Mouse (Mus musculus) brown adipose tissue, adult 24 weeks (tissue): Measurements from ENCODE around the gene Cpa2. TPM values are rescaled to one million over a fixed set of nuclear protein-coding genes. Genes with fewer than 3 reads are reported as not detected.
A peak's percentile ranks its signal among the peaks of the same experiment; 100 is the strongest.

Experiments used
- H3K27ac ChIP-seq: fragments of 200-500 bp; replicated peaks from 2 replicates; pipeline ENCODE4 v1.5.1; 2012; ENCODE audit warnings: low read depth, mild to moderate bottlenecking, low read length
- H3K4me1 ChIP-seq: fragments of 200-500 bp; 2 replicates; pipeline ENCODE4 v1.6.1; 2012; ENCODE audit warnings: low read length, mixed read lengths; ENCODE audit not compliant: control insufficient read depth, insufficient read depth, insufficient read length
- H3K4me3 ChIP-seq: fragments of 200-500 bp; 2 replicates; pipeline ENCODE4 v1.5.1; 2012; ENCODE audit warnings: low read depth, mild to moderate bottlenecking, low read length, moderate library complexity; ENCODE audit not compliant: insufficient read depth
- polyA plus RNA-seq: library from polyadenylated mRNA; stranded (reverse); fragments of >200 nt; gene quantifications from 2 replicates; pipeline ENCODE4 v1.2.4, GENCODE M21; 2012; ENCODE audit not compliant: missing spikeins, insufficient read depth, insufficient read length

Cpa2 gene
- polyA plus RNA-seq = 0.99 TPM in 1 of 2 replicates, not detected in the other

GRCm38 (mm10) chr6:30541009-30541799 is at the start of gene Cpa2:
Cpa2 (plus strand) TSS chr6:30541582.
- H3K4me3 ChIP-seq = no peak within 1 kb of the TSS
- H3K27ac ChIP-seq = no peak within 1 kb of the TSS
- H3K4me1 ChIP-seq = no peaks in the 10 kb centered on the region; the same call in 1 of the 2 replicates

- Histone ChIP-seq H3K27ac (no peak overlapping the region), H3K4me1 (no peaks in the 10 kb centered on the region), H3K4me3 (no peak overlapping the region)
These were observed 42.3 kb upstream of the Cpa2 start for GRCm38 (mm10) chr6:30499049-30499448.

- Histone ChIP-seq H3K27ac (peak overlapping the region; percentile 92), H3K4me1 (peaks cover 4% of the 10 kb centered on the region; the same call in 1 of the 2 replicates), H3K4me3 (peak overlapping the region; percentile 85)
These were observed 32.6 kb upstream of the Cpa2 start for GRCm38 (mm10) chr6:30508824-30509223.

- Histone ChIP-seq H3K4me1 (peaks cover 4% of the 10 kb centered on the region; the same call in 1 of the 2 replicates), H3K27ac (peak within 1 kb of the TSS; percentile 92)
These were observed 31.8 kb upstream of the Cpa2 start, which contains the start of the genes Tmem209 and Ssmem1 for GRCm38 (mm10) chr6:30509265-30510239. Tmem209 (minus strand) TSS chr6:30509783. Ssmem1 (plus strand) TSS chr6:30509849.

GRCm38 (mm10) chr6:30510291-30510690 is 31.1 kb upstream of the Cpa2 start:
- Histone ChIP-seq H3K4me3 (no peak overlapping the region), H3K27ac (peak overlapping the region; percentile 42), H3K4me1 (peaks cover 4% of the 10 kb centered on the region; the same call in 1 of the 2 replicates)

More at GRCm38 (mm10) chr6:30509265-30510239, 31.8 kb upstream of the Cpa2 start, which contains the start of the genes Tmem209 and Ssmem1:
- peak within 1 kb of the TSS; percentile 85 for H3K4me3 ChIP-seq

GRCm38 (mm10) chr6:30514242-30514641 is 27.1 kb upstream of the Cpa2 start:
- H3K4me3 ChIP-seq = no peak overlapping the region
- H3K27ac ChIP-seq = no peak overlapping the region
- peaks cover 4% of the 10 kb centered on the region; the same call in 1 of the 2 replicates for H3K4me1 ChIP-seq

GRCm38 (mm10) chr6:30520400-30520799 is 21.0 kb upstream of the Cpa2 start:
- Histone ChIP-seq H3K4me1 (no peaks in the 10 kb centered on the region), H3K27ac (no peak overlapping the region), H3K4me3 (no peak overlapping the region)

- H3K4me1 ChIP-seq = no peaks in the 10 kb centered on the region
- no peak overlapping the region for H3K27ac ChIP-seq
- H3K4me3 ChIP-seq = no peak overlapping the region
These were observed 15.7 kb upstream of the Cpa2 start for GRCm38 (mm10) chr6:30525456-30526332.

GRCm38 (mm10) chr6:30526586-30527515 is 14.5 kb upstream of the Cpa2 start:
- Histone ChIP-seq H3K4me3 (0 out of 2 replicates have a peak overlapping the region, but pooled peaks have one; percentile 18), H3K27ac (no peak overlapping the region), H3K4me1 (no peaks in the 10 kb centered on the region)

GRCm38 (mm10) chr6:30528800-30529199 is 12.6 kb upstream of the Cpa2 start:
- Histone ChIP-seq H3K27ac (no peak overlapping the region), H3K4me1 (no peaks in the 10 kb centered on the region), H3K4me3 (no peak overlapping the region)

- Histone ChIP-seq H3K4me3 (no peak overlapping the region), H3K4me1 (no peaks in the 10 kb centered on the region), H3K27ac (no peak overlapping the region)
These were observed 6.0 kb upstream of the Cpa2 start for GRCm38 (mm10) chr6:30535340-30535739.

GRCm38 (mm10) chr6:30538240-30538639 is 3.1 kb upstream of the Cpa2 start:
- Histone ChIP-seq H3K27ac (no peak overlapping the region), H3K4me3 (no peak overlapping the region), H3K4me1 (no peaks in the 10 kb centered on the region)

GRCm38 (mm10) chr6:30538800-30539199 is 2.6 kb upstream of the Cpa2 start:
- H3K27ac ChIP-seq = no peak overlapping the region
- H3K4me3 ChIP-seq = no peak overlapping the region
- no peaks in the 10 kb centered on the region; the same call in 1 of the 2 replicates for H3K4me1 ChIP-seq
